Mouse (Mus musculus) thymus, adult 2 months (tissue): ENCODE data around the gene Cnn3.

Experiments
- CTCF ChIP-seq: fragments of 200-500 bp; IDR thresholded peaks from 2 replicates; pipeline ENCODE4 v1.5.1; 2012; ENCODE audit warnings: mild to moderate bottlenecking, control low read depth, low read length, moderate library complexity, borderline replicate concordance; ENCODE audit not compliant: control insufficient read depth, poor library complexity, insufficient read depth; ENCODE audit errors: extremely low read depth
- POLR2A ChIP-seq: fragments of 200-500 bp; IDR thresholded peaks from 2 replicates; pipeline ENCODE4 v1.6.1; 2012; ENCODE audit warnings: mild to moderate bottlenecking, low read length, control low read depth, moderate library complexity; ENCODE audit not compliant: control insufficient read depth, poor library complexity, insufficient read depth; ENCODE audit errors: extremely low read depth

DNA sequence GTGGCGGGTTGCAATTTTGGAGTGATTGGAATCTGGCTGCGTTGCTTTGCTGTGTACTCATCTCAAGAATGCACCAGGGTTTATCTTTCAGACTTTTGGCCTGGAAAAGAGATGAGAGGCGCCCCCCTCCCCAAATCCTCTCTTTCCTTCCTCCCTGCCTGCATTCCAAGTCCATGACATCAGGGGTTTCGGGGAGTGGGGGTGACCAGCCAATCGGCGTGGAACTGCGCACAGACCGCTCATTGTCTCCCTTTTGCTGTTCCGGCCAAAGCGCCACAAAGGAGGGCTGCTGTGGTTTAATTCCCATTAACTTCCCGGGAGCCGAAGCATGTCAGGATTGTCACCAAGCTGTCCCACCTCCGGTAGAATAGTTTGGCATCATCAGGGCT, 1.2 kb downstream of the Cnn3 start:
- TF ChIP-seq CTCF (no peak), POLR2A (no peak)
